Mouse (Mus musculus): ENCODE data around the gene Hck. TPM values are rescaled to one million over a fixed set of nuclear protein-coding genes. Genes with fewer than 3 reads are reported as not detected.

The Hck gene
- total RNA-seq, 2 experiments from 2014 or later: 0.20 to 0.45 TPM

DNA sequence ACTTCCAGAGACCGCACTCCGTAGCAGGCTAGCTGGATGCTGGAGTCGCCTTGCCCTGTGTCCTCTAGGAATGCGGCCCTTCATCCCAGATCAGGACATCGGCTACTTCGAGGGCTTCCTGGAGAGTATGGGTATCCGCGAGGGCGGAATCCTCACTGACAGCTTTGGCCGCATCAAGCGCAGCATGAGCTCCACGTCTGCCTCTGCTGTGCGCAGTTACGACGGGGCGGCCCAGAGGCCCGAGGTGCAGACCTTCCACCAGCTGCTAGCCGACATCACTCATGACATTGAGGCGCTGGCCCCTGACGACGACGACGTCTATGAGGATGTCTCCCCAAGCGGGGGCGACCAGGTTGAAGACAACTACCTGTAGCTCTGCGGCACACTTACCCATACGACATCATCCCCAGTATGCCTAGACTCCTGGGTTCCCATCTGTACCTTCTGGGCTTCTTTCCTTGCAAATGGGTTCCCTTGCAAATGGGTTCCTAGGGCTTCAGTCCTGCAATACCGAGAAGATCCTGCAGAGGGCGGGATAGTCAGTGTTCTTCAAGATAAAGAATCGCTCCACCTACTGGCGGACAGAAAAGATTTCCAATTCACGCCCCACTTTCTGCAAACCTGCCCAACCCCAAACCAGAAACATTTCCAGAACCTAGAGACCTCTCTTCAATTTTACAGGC is 27.3 kb upstream of the Hck start:
- intact Hi-C loops (cut with DNase I): loop anchor here (5.0 kb wide), 2 partner anchors 51 to 336 kb away; no protein-coding TSS in a partner anchor
- peak; percentile 75 for DNase-seq
- H3K27ac ChIP-seq: no peak overlapping the region
- peak; percentile 92 for TF ChIP-seq CTCF (IDR thresholded peaks at IDR 0.05)
- no peak overlapping the region for H3K4me3 ChIP-seq

DNA sequence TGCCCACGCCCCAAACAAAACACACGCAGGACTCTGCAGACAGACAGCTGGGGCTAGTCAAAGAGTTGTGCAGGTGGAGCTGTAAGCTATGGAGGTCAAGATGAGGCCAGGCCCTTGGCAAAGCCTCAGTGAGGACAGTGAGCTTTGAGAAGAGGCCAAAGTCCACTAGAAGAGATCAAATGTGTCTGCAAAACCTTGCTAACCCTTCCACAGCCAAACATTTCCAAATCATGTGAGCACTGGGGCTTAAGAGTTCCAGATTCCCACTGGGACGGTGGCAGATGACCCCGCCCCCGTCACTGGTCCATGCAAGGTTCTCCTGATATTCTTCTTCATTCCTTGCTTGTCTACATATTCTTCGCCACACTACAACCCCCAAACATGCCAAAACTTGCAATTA is 26.4 kb upstream of the Hck start:
- Histone ChIP-seq H3K27ac (no peak overlapping the region), H3K4me3 (no peak overlapping the region)
- DNase-seq: no peak
- intact Hi-C loops (cut with DNase I): loop anchor here (5.0 kb wide), 2 partner anchors 50 to 335 kb away; no protein-coding TSS in a partner anchor
- no peak for TF ChIP-seq CTCF (IDR thresholded peaks at IDR 0.05)

DNA sequence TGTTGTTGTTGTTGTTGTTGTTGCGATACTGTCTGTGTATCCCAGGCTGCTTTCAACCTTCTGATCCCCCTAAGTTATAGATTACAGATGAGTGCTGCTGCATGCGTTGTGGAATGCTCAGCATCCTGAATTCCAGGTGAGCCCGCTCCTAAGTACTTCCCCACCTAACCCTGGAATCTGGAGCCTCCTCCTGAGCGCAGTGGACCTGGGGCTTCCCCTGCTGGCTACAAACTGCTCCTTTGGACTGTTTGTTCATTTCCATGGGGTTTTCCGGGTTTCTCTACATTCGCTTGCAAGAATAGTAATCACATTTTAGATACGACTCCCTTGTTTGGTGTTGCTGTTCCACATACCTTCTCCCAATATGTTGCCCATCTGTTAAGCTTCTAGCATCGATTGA is 25.0 kb upstream of the Hck start:
- intact Hi-C loops (cut with DNase I): loop anchor here (5.0 kb wide), 2 partner anchors 49 to 334 kb away; no protein-coding TSS in a partner anchor
- no peak for TF ChIP-seq CTCF (IDR thresholded peaks at IDR 0.05)
- H3K4me3 ChIP-seq: no peak overlapping the region
- no peak for DNase-seq
- no peak overlapping the region for H3K27ac ChIP-seq

DNA sequence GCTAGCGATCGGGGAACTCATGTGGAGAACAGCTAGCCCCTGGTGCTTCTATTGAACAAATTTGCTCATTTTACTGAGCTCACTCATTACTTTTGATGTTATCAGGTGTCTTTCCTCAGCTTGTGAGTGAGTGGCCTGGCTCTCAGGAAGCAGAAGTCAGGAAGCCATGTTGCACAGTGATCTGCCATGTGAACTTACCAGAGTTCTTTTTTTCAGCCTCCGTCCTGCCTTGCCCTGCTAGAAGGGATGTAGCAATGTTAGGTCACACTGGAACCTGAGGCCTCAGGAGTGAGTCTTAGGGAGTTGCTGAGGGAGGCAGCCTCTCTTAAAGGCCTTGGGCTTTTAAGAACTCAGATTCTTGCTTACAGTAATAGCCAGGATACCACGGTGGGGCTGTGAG is 24.4 kb upstream of the Hck start:
- DNase-seq: no peak
- Histone ChIP-seq H3K27ac (no peak overlapping the region; the same call in 1 of the 2 replicates), H3K4me3 (no peak overlapping the region)
- intact Hi-C loops (cut with DNase I): loop anchor here (5.0 kb wide), 2 partner anchors 48 to 333 kb away; no protein-coding TSS in a partner anchor
- TF ChIP-seq CTCF (IDR thresholded peaks at IDR 0.05): no peak

DNA sequence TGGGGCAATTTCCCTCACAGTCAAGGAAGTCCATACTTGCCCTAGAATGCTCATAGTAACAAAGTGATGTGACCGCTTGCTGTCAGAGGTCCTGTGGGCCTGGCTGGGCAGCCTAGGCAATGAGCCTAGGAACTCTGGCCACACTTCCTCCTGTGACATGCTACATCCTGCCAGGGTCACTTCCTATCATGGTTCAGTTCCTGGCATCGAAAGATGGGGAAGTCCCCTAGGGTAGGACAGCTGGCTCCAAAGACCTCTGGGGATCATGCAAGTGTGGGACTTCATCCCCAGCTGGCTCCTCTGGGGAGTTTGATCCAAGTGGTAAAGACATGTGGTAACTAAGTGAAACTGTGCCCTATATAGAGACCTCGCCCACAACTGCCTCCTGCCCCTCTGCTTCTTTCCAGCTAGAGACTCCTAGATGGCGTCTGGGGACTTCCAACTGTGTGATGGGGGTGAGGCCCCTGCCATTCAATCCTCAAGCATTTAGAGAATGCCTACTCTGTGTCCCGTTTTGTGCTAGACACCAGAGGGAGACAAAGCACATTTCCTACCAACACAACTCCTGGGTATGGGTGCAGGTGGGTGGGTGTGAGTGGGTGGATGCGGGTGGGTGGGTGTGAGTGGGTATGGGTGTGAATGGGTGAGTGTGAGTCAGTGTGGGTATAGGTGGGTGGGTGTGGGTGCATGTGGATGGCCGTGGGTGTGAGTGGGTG is 23.8 kb upstream of the Hck start:
- intact Hi-C loops (cut with DNase I): loop anchor here (5.0 kb wide), 2 partner anchors 48 to 333 kb away; no protein-coding TSS in a partner anchor
- no peak overlapping the region for H3K4me3 ChIP-seq
- no peak overlapping the region; the same call in 1 of the 2 replicates for H3K27ac ChIP-seq
- no peak for DNase-seq
- TF ChIP-seq CTCF (IDR thresholded peaks at IDR 0.05): no peak

DNA sequence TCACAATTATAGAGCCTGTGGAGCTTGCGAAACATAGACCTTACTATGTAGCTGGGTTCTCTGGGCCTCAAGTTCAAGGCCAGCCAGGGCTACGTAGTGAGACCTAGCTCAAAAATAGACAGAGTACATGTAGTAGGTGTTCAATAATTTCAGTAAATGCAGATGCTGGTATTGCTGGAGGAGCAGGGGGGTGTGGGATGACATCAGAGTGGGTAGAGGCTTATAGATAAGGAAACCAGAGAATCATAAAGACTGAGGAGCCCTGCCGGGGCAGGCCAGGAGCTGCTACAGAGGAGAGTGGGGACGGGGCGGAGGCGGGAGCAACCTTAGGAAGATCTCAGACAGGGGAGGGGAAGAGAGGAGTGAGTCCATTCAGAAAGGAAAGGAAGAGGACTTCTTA is 22.7 kb upstream of the Hck start:
- Histone ChIP-seq H3K27ac (no peak overlapping the region), H3K4me3 (no peak overlapping the region)
- intact Hi-C loops (cut with DNase I): no loop called here
- DNase-seq: no peak
- no peak for TF ChIP-seq CTCF (IDR thresholded peaks at IDR 0.05)

DNA sequence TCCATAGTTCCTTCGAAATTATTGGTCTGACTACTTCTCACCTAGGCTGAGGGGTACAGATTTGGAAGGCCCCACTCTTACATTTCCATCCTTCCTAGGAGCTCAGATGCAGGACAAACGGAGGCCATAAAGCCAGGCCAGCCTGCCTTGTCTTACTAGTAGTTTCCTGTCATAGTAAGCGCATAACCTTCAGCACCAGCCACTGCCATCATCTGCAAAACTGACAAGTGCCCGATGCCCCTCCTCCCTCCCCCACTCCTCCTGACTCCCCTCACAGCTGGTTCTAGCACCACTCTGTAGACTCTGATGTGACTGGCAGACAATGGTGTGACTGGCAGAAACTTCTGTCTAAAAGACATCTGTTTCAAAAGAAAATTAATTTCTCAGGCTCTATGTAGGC is 22.1 kb upstream of the Hck start:
- DNase-seq: no peak
- intact Hi-C loops (cut with DNase I): no loop called here
- TF ChIP-seq CTCF (IDR thresholded peaks at IDR 0.05): no peak
- no peak overlapping the region for H3K4me3 ChIP-seq
- H3K27ac ChIP-seq: no peak overlapping the region

DNA sequence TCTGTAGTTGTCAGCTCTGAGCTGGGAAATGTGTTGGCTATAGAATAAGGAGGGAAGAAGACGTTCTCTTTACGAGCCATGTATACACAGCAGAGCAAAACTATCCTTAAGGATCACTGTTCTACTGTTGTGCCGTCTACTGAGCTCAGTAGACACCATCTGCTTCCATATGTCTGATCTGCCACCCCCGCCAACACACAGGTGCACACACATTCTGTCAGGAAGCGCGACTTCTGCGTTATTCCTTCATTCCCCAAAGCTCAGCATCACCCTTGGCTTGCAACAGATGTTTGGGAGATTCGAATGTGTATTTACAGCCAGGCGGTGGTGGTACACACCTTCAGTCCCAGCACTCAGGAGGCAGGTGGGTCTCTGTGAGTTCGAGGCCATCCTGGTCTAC is 21.2 kb upstream of the Hck start:
- intact Hi-C loops (cut with DNase I): no loop called here
- Histone ChIP-seq H3K4me3 (no peak overlapping the region), H3K27ac (no peak overlapping the region)
- TF ChIP-seq CTCF (IDR thresholded peaks at IDR 0.05): no peak
- no peak for DNase-seq

DNA sequence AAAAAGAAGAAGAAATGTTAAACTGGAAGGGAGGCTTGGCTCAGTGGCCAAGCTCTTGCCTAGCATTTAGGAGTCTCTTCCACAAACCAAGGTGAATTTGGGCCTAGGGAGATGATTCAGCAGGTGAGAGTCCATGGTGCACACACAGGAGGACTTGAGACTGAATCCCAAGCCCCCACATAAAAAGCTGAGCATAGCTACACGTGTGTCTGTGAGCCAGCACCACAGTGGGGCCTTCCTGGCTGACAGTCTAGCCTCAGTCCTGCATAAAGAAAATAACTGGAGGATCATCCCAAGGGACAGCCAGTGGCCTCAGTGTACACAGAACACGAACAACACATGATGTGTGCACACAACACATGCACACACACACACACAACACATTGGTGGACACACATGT is 19.0 kb upstream of the Hck start:
- Histone ChIP-seq H3K4me3 (no peak overlapping the region), H3K27ac (no peak overlapping the region)
- no peak for DNase-seq
- TF ChIP-seq CTCF (IDR thresholded peaks at IDR 0.05): no peak
- intact Hi-C loops (cut with DNase I): no loop called here

DNA sequence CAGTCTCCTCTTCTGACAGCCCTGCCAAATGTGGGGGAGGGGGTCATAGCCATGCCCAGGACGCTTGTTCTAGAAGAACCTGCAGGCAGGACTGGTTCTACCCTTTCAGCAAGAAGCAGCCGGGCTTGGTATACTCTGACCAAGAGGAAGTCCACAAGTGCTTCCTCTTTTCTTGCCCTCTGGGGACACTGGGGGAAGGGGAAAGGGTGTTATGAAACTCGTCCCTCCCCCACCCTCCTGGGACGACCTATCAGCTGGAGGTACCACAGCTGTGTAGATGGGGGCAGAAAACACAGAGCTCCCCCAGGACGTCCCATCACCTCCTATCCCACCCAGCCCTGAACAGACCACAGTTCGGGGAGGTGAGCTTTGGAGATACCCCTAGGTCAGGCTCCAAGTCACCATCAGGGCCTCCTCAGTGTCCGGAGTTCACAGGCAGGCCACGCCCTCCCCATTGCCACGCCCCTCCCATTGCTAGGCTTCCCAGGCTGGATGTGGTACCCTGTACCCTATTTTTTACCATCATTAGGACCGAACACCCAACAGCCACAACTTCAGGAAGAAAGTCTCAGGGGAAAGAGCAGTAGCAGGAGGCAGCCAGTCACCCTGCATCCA is 17.6 kb upstream of the Hck start:
- no peak for TF ChIP-seq CTCF (IDR thresholded peaks at IDR 0.05)
- intact Hi-C loops (cut with DNase I): no loop called here
- Histone ChIP-seq H3K4me3 (no peak overlapping the region; the same call in 1 of the 2 replicates), H3K27ac (peak overlapping the region; percentile 49; the same call in 1 of the 2 replicates)
- peak; percentile 34 for DNase-seq

DNA sequence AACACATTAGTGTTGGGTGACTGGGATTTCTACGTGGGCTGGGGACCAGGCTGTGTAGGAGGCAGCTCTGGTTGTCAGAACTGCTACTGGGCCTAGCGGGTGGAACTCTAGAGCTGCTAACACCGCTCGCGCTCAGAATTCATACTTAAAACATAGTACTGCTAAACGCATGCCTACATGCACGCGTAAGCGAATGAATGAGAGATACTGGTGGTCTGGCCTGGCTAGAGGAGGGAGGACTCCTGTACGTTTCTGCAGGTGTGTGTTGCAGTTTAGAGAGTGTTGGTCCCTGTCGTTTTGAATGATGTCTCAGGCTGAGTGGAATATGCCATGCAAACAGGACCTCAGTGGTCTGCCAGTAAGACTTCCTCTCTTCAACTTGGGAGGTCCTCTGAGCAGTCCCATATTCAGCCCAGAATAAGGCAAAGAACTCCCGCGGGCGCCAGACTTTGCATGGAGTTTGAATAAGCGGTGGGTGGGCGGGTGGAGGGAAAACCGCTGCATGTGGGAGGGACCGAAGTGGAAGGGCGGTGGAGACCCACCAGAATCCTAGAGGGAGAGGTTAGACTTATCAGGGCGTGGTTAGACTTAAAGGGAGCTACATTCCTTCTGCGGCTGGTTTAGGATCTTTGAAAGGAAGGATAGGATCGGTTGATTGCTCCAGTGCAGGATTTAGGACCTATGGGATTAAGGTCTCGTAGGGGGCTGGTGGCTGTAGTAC is 1.1 kb upstream of the Hck start:
- no peak for DNase-seq
- Histone ChIP-seq H3K4me3 (no peak overlapping the region), H3K27ac (no peak overlapping the region)
- no peak for TF ChIP-seq CTCF (IDR thresholded peaks at IDR 0.05)
- intact Hi-C loops (cut with DNase I): no loop called here

DNA sequence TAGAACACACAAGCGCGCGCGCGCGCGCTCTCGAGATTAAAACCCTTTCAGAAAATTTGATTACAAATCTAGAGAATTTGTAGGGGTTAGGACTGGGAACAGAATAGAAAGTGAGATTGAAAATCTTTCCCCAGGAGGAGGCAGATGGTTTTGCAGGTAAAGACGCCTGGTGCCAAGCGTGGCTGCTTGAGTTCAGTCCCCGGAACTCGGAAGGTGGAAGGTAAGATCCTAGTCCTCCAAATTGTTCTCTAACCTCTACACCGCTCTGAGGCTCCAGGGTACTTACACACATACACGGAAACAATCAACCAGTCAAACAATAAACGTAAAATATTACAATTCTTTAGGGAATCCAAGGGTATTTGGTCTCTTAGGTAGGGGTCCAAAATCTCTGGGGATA is 466 bp upstream of the Hck start:
- H3K27ac ChIP-seq: no peak overlapping the region
- no peak overlapping the region; the same call in 1 of the 2 replicates for H3K4me3 ChIP-seq
- no peak for DNase-seq
- intact Hi-C loops (cut with DNase I): no loop called here
- no peak for TF ChIP-seq CTCF (IDR thresholded peaks at IDR 0.05)
